Mouse (Mus musculus) MEL (cell line): ENCODE data around the gene Nlrp6. TPM values are rescaled to one million over a fixed set of nuclear protein-coding genes. Genes with fewer than 3 reads are reported as not detected.

Experiments used
- DNase-seq: peaks from one replicate; pipeline ENCODE4 v3.0.0; 2011; ENCODE audit warnings: low read depth, low spot score
- H3K27ac ChIP-seq: 2 replicates; pipeline ENCODE4 v1.5.1; 2012; ENCODE audit warnings: low read depth, mild to moderate bottlenecking, control low read depth, low read length, moderate library complexity; ENCODE audit not compliant: control insufficient read depth
- H3K27me3 ChIP-seq, 2 experiments: fragments of 150-350 bp in 1 of 2; sonication (generic) in 1 of 2; 2 replicates each; pipeline ENCODE4 v1.6.1; 2012; ENCODE audit warnings: low read length in 2 of 2, mild to moderate bottlenecking in 2 of 2, improper control_type of control experiment in 1 of 2, moderate library complexity in 1 of 2; ENCODE audit not compliant: insufficient read depth in 2 of 2, control insufficient read depth in 1 of 2
- H3K36me3 ChIP-seq, 2 experiments: 2 replicates each; pipeline ENCODE4 v1.6.1; 2012 to 2014; ENCODE audit warnings: low read length in 2 of 2, improper control_type of control experiment in 1 of 2, inconsistent platforms in 1 of 2, mild to moderate bottlenecking in 1 of 2; ENCODE audit not compliant: insufficient read depth in 2 of 2, control insufficient read depth in 1 of 2
- H3K4me1 ChIP-seq, 2 experiments: fragments of 150-350 bp in 1 of 2; sonication (generic) in 1 of 2; 2 replicates each; pipeline ENCODE4 v1.6.1; 2012; ENCODE audit warnings: low read length in 2 of 2, improper control_type of control experiment in 1 of 2, mild to moderate bottlenecking in 1 of 2; ENCODE audit not compliant: insufficient read depth in 2 of 2, control insufficient read depth in 1 of 2
- H3K4me3 ChIP-seq, 2 experiments: fragments of 150-350 bp in 1 of 2; sonication (generic) in 1 of 2; 2 replicates each; pipeline ENCODE4 v1.5.1; 2012; ENCODE audit warnings: low read depth in 2 of 2, low read length in 2 of 2, mild to moderate bottlenecking in 2 of 2, moderate library complexity in 2 of 2, control low read depth in 1 of 2, improper control_type of control experiment in 1 of 2; ENCODE audit not compliant: control insufficient read depth in 1 of 2, insufficient read depth in 1 of 2
- H3K79me2 ChIP-seq: 2 replicates; pipeline ENCODE4 v1.6.1; 2012; ENCODE audit warnings: mild to moderate bottlenecking, low read length, moderate library complexity; ENCODE audit not compliant: control insufficient read depth, poor library complexity, insufficient read depth
- H3K9ac ChIP-seq: 2 replicates; pipeline ENCODE4 v1.6.1; 2012; ENCODE audit warnings: low read depth, mild to moderate bottlenecking, control low read depth, low read length, moderate library complexity; ENCODE audit not compliant: control insufficient read depth, poor library complexity, severe bottlenecking
- H3K9me3 ChIP-seq: fragments of 150-350 bp; sonication (generic); replicated peaks from 2 replicates; pipeline ENCODE4 v1.6.1; 2012; ENCODE audit warnings: mild to moderate bottlenecking, low read length, improper control_type of control experiment, moderate library complexity; ENCODE audit not compliant: insufficient read depth
- BHLHE40 ChIP-seq: IDR thresholded peaks from 2 replicates; pipeline ENCODE4 v1.6.1; 2012; ENCODE audit warnings: low read depth, mild to moderate bottlenecking, inconsistent platforms, low read length, improper control_type of control experiment, borderline replicate concordance
- CHD2 ChIP-seq: IDR thresholded peaks from 2 replicates; pipeline ENCODE4 v1.6.1; 2011; ENCODE audit warnings: low read length, improper control_type of control experiment
- CTCF ChIP-seq, 3 experiments: IDR thresholded peaks in 2 of 3; conservative IDR thresholded peaks in 1 of 3; 2 replicates each; pipeline ENCODE4 v1.5.1; 2011 to 2012; ENCODE audit warnings: low read length in 3 of 3, low read depth in 2 of 3, mild to moderate bottlenecking in 2 of 3, improper control_type of control experiment in 1 of 3, inconsistent platforms in 1 of 3, mixed read lengths in 1 of 3, moderate library complexity in 1 of 3; ENCODE audit not compliant: control insufficient read depth in 1 of 3, insufficient read depth in 1 of 3, poor library complexity in 1 of 3, severe bottlenecking in 1 of 3
- E2F4 ChIP-seq: IDR thresholded peaks from 2 replicates; pipeline ENCODE4 v1.6.1; 2011; ENCODE audit warnings: low read depth, low read length, improper control_type of control experiment, borderline replicate concordance
- ELF1 ChIP-seq: IDR thresholded peaks from 2 replicates; pipeline ENCODE4 v1.6.1; 2014; ENCODE audit warnings: low read depth, mild to moderate bottlenecking, inconsistent platforms, low read length, improper control_type of control experiment, moderate library complexity
- ETS1 ChIP-seq: IDR thresholded peaks from 2 replicates; pipeline ENCODE4 v1.6.1; 2012; ENCODE audit warnings: low read depth, mild to moderate bottlenecking, inconsistent platforms, low read length, improper control_type of control experiment, moderate library complexity
- JUND ChIP-seq: IDR thresholded peaks from 2 replicates; pipeline ENCODE4 v1.6.1; 2011; ENCODE audit warnings: low read depth, mild to moderate bottlenecking, improper control_type of control experiment, low read length
- MAX ChIP-seq: IDR thresholded peaks from 2 replicates; pipeline ENCODE4 v1.6.1; 2011; ENCODE audit warnings: low read length, improper control_type of control experiment
- MXI1 ChIP-seq: IDR thresholded peaks from 2 replicates; pipeline ENCODE4 v1.6.1; 2011; ENCODE audit warnings: mild to moderate bottlenecking, low read depth, low read length, improper control_type of control experiment
- MYC ChIP-seq: IDR thresholded peaks from 2 replicates; pipeline ENCODE4 v1.6.1; 2011; ENCODE audit warnings: low read depth, mild to moderate bottlenecking, low read length, improper control_type of control experiment, moderate library complexity
- NRF1 ChIP-seq: IDR thresholded peaks from 2 replicates; pipeline ENCODE4 v1.6.1; 2014; ENCODE audit warnings: low read depth, mild to moderate bottlenecking, inconsistent platforms, low read length, improper control_type of control experiment, moderate library complexity; ENCODE audit not compliant: poor library complexity, insufficient read depth, severe bottlenecking
- POLR2A ChIP-seq, 2 experiments: IDR thresholded peaks; 2 replicates each; pipeline ENCODE4 v1.6.1; 2011 to 2012; ENCODE audit warnings: low read length in 2 of 2, mild to moderate bottlenecking in 2 of 2, control low read depth in 1 of 2, improper control_type of control experiment in 1 of 2, low read depth in 1 of 2, moderate library complexity in 1 of 2; ENCODE audit not compliant: control insufficient read depth in 1 of 2, insufficient read depth in 1 of 2, poor library complexity in 1 of 2
- POLR2AphosphoS5 ChIP-seq: IDR thresholded peaks from 2 replicates; pipeline ENCODE4 v1.6.1; 2012; ENCODE audit warnings: low read depth, borderline replicate concordance, mild to moderate bottlenecking, inconsistent platforms, low read length, moderate library complexity, mixed read lengths
- RAD21 ChIP-seq: IDR thresholded peaks from 2 replicates; pipeline ENCODE4 v1.6.1; 2011; ENCODE audit warnings: mild to moderate bottlenecking, low read depth, low read length, improper control_type of control experiment
- SIN3A ChIP-seq: IDR thresholded peaks from 2 replicates; pipeline ENCODE4 v1.6.1; 2012; ENCODE audit warnings: low read length, improper control_type of control experiment, inconsistent platforms
- SMC3 ChIP-seq: IDR thresholded peaks from 2 replicates; pipeline ENCODE4 v1.6.1; 2011; ENCODE audit warnings: low read depth, low read length, improper control_type of control experiment
- TBP ChIP-seq: IDR thresholded peaks from 2 replicates; pipeline ENCODE4 v1.8.0; 2011; ENCODE audit warnings: low read depth, low read length, improper control_type of control experiment
- ZC3H11A ChIP-seq: IDR thresholded peaks from 2 replicates; pipeline ENCODE4 v1.6.1; 2012; ENCODE audit warnings: low read depth, mild to moderate bottlenecking, inconsistent platforms, low read length, improper control_type of control experiment
- ZKSCAN1 ChIP-seq: IDR thresholded peaks from 2 replicates; pipeline ENCODE4 v1.6.1; 2012; ENCODE audit warnings: low read depth, mild to moderate bottlenecking, inconsistent platforms, low read length, improper control_type of control experiment, moderate library complexity
- ZNF384 ChIP-seq: IDR thresholded peaks from 2 replicates; pipeline ENCODE4 v1.6.1; 2012; ENCODE audit warnings: low read depth, mild to moderate bottlenecking, inconsistent platforms, low read length, improper control_type of control experiment
- polyA plus RNA-seq, 2 experiments: library from polyadenylated mRNA; stranded (reverse) in 1 of 2; unstranded in 1 of 2; fragments of >175 nt in 1 of 2; fragments of >200 nt in 1 of 2; gene quantifications; 2 replicates each; pipeline versions ENCODE4 v1.2.1 to v1.2.4; 2012; ENCODE audit warnings: low replicate concordance in 2 of 2, low read depth in 1 of 2; ENCODE audit not compliant: insufficient read length in 2 of 2, insufficient read depth in 1 of 2, missing spikeins in 1 of 2
- total RNA-seq: library from RNA; depleted of rRNA; stranded (reverse); fragments of 300-350 nt; gene quantifications from 2 replicates; pipeline ENCODE4 v1.2.3, GENCODE M21; 2012

Gene Nlrp6
- total and polyA plus RNA-seq, 3 experiments = not detected

- TF ChIP-seq JUND (no peak), ELF1 (peak; percentile 32; the same call in 1 of the 2 replicates), MYC (peak; percentile 70; the same call in 1 of the 2 replicates), SIN3A (no peak; the same call in 1 of the 2 replicates), E2F4 (no peak), POLR2AphosphoS5 (no peak), MAX (peak; percentile 68), ETS1 (peak; percentile 19; the same call in 1 of the 2 replicates), RAD21 (no peak)
- TF ChIP-seq, all 39 proteins: peak for 12
Measured at GRCm38 (mm10) chr7:140955758-140956555, 35.3 kb downstream of the Nlrp6 start, which contains the start of the genes Gm45717 and Ifitm2 (continued).

GRCm38 (mm10) chr7:140956556-140956869 is 35.8 kb downstream of the Nlrp6 start:
- Histone ChIP-seq H3K4me3 (peak overlapping the region; percentile 69 to 70), H3K9me3 (no peaks in the 10 kb centered on the region), H3K36me3 (peaks cover 0 to 14% of the 10 kb centered on the region in 2 experiments; a peak in 2 of 4 replicates), H3K79me2 (peaks cover 29% of the 10 kb centered on the region), H3K9ac (peak overlapping the region; percentile 48), H3K27ac (peak overlapping the region; percentile 50), H3K27me3 (no peaks in the 10 kb centered on the region; a peak in 1 of 4 replicates), H3K4me1 (peaks cover 0 to 21% of the 10 kb centered on the region in 2 experiments; a peak in 3 of 4 replicates)
- no peak for DNase-seq
- TF ChIP-seq ZNF384 = no peak
- TF ChIP-seq MXI1 = no peak; the same call in 1 of the 2 replicates
- no peak for TF ChIP-seq ZKSCAN1
- TF ChIP-seq TBP = no peak
- no peak for TF ChIP-seq BHLHE40
- TF ChIP-seq CHD2 = peak; percentile 6; the same call in 1 of the 2 replicates
- TF ChIP-seq JUND = no peak

GRCm38 (mm10) chr7:140959181-140959901 is 38.6 kb downstream of the Nlrp6 start:
- Histone ChIP-seq H3K9ac (no peak overlapping the region), H3K27me3 (peaks cover 0 to 6% of the 10 kb centered on the region in 2 experiments; a peak in 3 of 4 replicates), H3K27ac (no peak overlapping the region), H3K4me1 (peaks cover 0 to 10% of the 10 kb centered on the region in 2 experiments; a peak in 2 of 4 replicates), H3K4me3 (no peak overlapping the region), H3K79me2 (peaks cover 13% of the 10 kb centered on the region), H3K36me3 (peaks cover 0 to 2% of the 10 kb centered on the region in 2 experiments; a peak in 1 of 4 replicates), H3K9me3 (no peaks in the 10 kb centered on the region)
- peak; percentile 63 for TF ChIP-seq RAD21
- TF ChIP-seq POLR2A (IDR thresholded peaks at IDR 0.05; ENCODE audit: control insufficient read depth in 1 of 2, insufficient read depth in 1 of 2, low read depth in 1 of 2, low read length in 2 of 2, poor library complexity in 1 of 2) = no peak
- no peak for TF ChIP-seq ETS1
- peak; percentile 63 for TF ChIP-seq SMC3
- peak in 2 of 3 experiments; percentile 27 to 57; a peak in 3 of 6 replicates for TF ChIP-seq CTCF (IDR thresholded peaks at IDR 0.05 in 2 of 3, conservative IDR thresholded peaks at IDR 0.05 in 1 of 3; ENCODE audit: control insufficient read depth in 1 of 3, insufficient read depth in 1 of 3, low read depth in 2 of 3, low read length in 3 of 3, poor library complexity in 1 of 3, severe bottlenecking in 1 of 3)
- no peak for TF ChIP-seq ZKSCAN1
- TF ChIP-seq NRF1 = no peak
- TF ChIP-seq ZC3H11A = peak; percentile 32
- no peak for TF ChIP-seq SIN3A
- DNase-seq = no peak
